Mouse (Mus musculus): Measurements from ENCODE around the gene Peak1.

DNA sequence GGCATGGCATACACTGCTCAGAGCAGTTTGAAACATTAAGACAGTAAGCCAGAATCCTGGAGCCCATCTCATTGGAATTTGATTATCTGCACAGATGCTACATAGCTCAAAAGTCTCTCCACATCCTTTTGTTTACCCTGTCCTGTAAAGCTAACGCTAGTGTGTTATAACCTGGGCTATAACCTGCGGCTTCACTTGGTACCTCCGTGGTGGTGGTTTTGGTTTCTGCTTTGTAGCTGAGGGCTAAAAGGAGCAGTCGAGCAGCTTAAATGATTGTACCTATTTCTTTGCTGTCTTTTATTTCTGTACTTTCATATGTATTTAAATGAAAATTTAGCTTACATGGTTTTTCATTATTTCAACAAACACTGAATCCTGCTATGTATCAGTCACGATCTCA is 4.1 kb upstream of the Peak1 start:
- TF ChIP-seq GATA1 (IDR thresholded peaks at IDR 0.05; ENCODE audit: low read length): no peak
- TF ChIP-seq TAL1 (IDR thresholded peaks at IDR 0.05; ENCODE audit: low read length): no peak

All from erythroblast, embryonic 14.5 days (primary cell).